Mouse (Mus musculus): ENCODE data around the gene Snx29. TPM values are rescaled to one million over a fixed set of nuclear protein-coding genes. Genes with fewer than 3 reads are reported as not detected.

The Snx29 gene
- polyA plus RNA-seq, 1 experiment from 2014 or later, result 4.0 TPM

DNA sequence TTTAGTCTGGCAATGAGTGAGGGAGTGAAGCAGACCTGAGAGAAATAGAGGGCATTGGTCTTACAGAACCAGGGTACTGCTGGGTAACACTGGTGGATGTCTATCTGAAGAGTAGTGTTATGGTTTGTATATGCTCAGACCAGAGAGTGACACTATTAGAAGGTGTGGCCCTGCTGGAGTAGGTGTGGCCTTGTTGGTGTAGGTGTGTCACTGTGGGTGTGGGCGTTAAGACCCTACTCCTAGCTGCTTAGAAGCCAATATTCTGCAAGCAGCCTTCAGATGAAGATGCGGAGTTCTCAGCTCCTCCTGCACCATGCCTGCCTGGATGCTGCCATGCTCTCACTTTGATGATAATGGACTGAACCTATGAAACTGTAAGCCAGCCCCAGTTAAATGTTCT lies 303.9 kb downstream of the Snx29 start:
- Histone ChIP-seq H3K27ac (replicated peaks) (no peak overlapping the region), H3K9ac (no peak overlapping the region), H3K27me3 (no peaks in the 10 kb centered on the region), H3K4me3 (replicated peaks) (no peak overlapping the region), H3K4me2 (0 out of 2 replicates have a peak overlapping the region, but pooled peaks have one; percentile 3), H3K4me1 (replicated peaks) (peaks cover 36% of the 10 kb centered on the region), H3K36me3 (replicated peaks) (no peaks in the 10 kb centered on the region), H3K9me3 (replicated peaks) (no peaks in the 10 kb centered on the region)
- no peak for ATAC-seq (ENCODE audit: insufficient read depth)
- WGBS (ENCODE audit: insufficient replicate concordance), result 67% methylated on average over 2 of the region's 2 CpGs

GRCm38 (mm10) chr16:11627866-11628638 lies 305.3 kb downstream of the Snx29 start:
- no peaks in the 10 kb centered on the region for H3K27me3 ChIP-seq
- WGBS (ENCODE audit: insufficient replicate concordance), result 71% methylated on average over 9 of the region's 9 CpGs
- H3K4me1 ChIP-seq (replicated peaks), result peaks cover 36% of the 10 kb centered on the region
- H3K36me3 ChIP-seq (replicated peaks), result no peaks in the 10 kb centered on the region
- ATAC-seq (ENCODE audit: insufficient read depth), result no peak
- no peaks in the 10 kb centered on the region for H3K9me3 ChIP-seq (replicated peaks)
- H3K4me2 ChIP-seq, result no peak overlapping the region
- no peak overlapping the region for H3K4me3 ChIP-seq (replicated peaks)
- H3K9ac ChIP-seq, result no peak overlapping the region
- H3K27ac ChIP-seq (replicated peaks), result no peak overlapping the region

DNA sequence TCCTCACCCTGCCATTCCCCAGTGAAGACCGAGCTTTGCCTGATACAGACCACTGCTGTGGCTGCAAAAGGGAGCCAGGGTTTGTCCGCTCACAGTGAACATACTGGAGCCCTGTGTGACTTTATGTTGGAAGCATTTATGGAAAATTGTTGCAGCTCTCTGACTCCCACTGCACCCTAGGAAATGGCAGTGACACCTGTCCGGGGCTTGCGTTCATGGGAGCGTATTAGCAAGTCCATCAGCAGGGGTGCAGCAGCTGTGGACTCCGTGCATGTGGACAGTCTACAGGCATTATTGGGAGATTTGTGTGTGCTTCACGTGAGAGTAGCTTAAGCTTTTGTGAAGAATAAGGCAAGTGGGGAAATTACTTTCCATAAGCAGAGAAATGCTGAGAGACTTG lies 307.0 kb downstream of the Snx29 start:
- H3K27me3 ChIP-seq, result no peaks in the 10 kb centered on the region
- H3K27ac ChIP-seq (replicated peaks), result no peak overlapping the region
- no peak for ATAC-seq (ENCODE audit: insufficient read depth)
- H3K4me1 ChIP-seq (replicated peaks), result peaks cover 28% of the 10 kb centered on the region
- no peaks in the 10 kb centered on the region for H3K9me3 ChIP-seq (replicated peaks)
- H3K4me3 ChIP-seq (replicated peaks), result no peak overlapping the region
- H3K36me3 ChIP-seq (replicated peaks), result no peaks in the 10 kb centered on the region
- H3K4me2 ChIP-seq, result no peak overlapping the region
- WGBS (ENCODE audit: insufficient replicate concordance), result 81% methylated on average over 7 of the region's 7 CpGs
- no peak overlapping the region for H3K9ac ChIP-seq

DNA sequence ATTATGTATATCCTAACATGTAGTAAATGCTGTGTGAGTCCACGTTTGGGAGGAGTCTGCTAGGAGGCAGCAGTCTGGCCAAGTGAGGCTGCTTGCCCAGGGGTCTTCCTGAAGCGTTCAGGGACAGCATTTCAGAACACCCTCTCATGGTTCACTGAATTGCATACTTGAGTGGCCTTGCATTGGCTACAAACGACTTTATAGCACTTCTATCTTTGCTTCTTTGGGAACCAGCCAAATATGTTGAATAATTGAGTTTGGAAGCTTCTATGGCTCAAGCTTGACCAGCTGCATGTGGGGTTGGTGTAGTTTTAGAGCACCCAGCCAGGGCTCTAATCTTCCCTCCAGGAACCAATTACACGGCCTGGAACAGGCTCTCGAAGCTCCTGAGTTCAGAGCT lies 307.8 kb downstream of the Snx29 start:
- H3K36me3 ChIP-seq (replicated peaks), result no peaks in the 10 kb centered on the region
- ATAC-seq (ENCODE audit: insufficient read depth), result no peak
- no peaks in the 10 kb centered on the region for H3K27me3 ChIP-seq
- H3K27ac ChIP-seq (replicated peaks), result no peak overlapping the region
- H3K9me3 ChIP-seq (replicated peaks), result no peaks in the 10 kb centered on the region
- H3K4me1 ChIP-seq (replicated peaks), result peaks cover 28% of the 10 kb centered on the region
- H3K4me2 ChIP-seq, result no peak overlapping the region
- no peak overlapping the region for H3K4me3 ChIP-seq (replicated peaks)
- 59% methylated on average over 5 of the region's 5 CpGs for WGBS (ENCODE audit: insufficient replicate concordance)
- H3K9ac ChIP-seq, result no peak overlapping the region

DNA sequence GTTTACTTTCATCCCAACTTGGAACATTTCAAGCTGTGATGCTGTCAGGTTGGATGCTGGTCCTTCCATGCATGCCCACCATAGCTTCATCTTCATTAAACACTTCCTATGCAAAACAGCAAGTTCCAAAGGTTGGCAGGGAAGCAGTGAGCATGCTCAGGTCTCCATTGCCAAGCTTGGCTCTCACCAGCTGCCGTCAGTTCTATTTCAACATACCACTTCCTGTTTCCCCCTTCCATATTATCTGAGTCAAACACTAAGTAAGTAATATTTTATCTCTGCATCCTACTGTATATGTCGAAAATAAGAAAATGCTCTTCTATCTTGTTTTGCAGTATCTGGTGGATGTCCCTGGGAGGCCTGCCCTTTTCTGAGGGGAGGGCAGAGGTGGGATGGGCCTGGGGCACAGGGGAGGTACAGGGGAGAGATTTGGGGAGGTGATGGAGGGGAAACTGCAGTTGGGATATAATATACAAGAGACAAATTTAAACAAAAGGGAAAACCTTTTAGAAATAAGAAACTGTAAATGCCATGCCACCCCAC lies 309.6 kb downstream of the Snx29 start:
- Histone ChIP-seq H3K9ac (no peak overlapping the region), H3K4me1 (replicated peaks) (peaks cover 18% of the 10 kb centered on the region), H3K27ac (replicated peaks) (no peak overlapping the region), H3K4me2 (no peak overlapping the region), H3K4me3 (replicated peaks) (no peak overlapping the region), H3K36me3 (replicated peaks) (no peaks in the 10 kb centered on the region), H3K9me3 (replicated peaks) (no peaks in the 10 kb centered on the region), H3K27me3 (no peaks in the 10 kb centered on the region)
- no peak for ATAC-seq (ENCODE audit: insufficient read depth)
- WGBS (ENCODE audit: insufficient replicate concordance), result 14% methylated on average over 2 of the region's 2 CpGs

- H3K27me3 ChIP-seq, result no peaks in the 10 kb centered on the region
- no peak for ATAC-seq (ENCODE audit: insufficient read depth)
- H3K36me3 ChIP-seq (replicated peaks), result no peaks in the 10 kb centered on the region
- no peak overlapping the region for H3K27ac ChIP-seq (replicated peaks)
- peaks cover 12% of the 10 kb centered on the region for H3K4me1 ChIP-seq (replicated peaks)
- H3K4me2 ChIP-seq, result no peak overlapping the region
- no peak overlapping the region for H3K4me3 ChIP-seq (replicated peaks)
- WGBS (ENCODE audit: insufficient replicate concordance), result 65% methylated on average over 7 of the region's 7 CpGs
- H3K9ac ChIP-seq, result no peak overlapping the region
- no peaks in the 10 kb centered on the region for H3K9me3 ChIP-seq (replicated peaks)
Measured at GRCm38 (mm10) chr16:11636196-11636733, 313.6 kb downstream of the Snx29 start.

- WGBS (ENCODE audit: insufficient replicate concordance), result 15% methylated on average over 3 of the region's 3 CpGs
- ATAC-seq (ENCODE audit: insufficient read depth), result no peak
- H3K9ac ChIP-seq, result no peak overlapping the region
- H3K27ac ChIP-seq (replicated peaks), result no peak overlapping the region
- no peaks in the 10 kb centered on the region for H3K36me3 ChIP-seq (replicated peaks)
- H3K9me3 ChIP-seq (replicated peaks), result no peaks in the 10 kb centered on the region
- no peak overlapping the region for H3K4me2 ChIP-seq
- H3K4me3 ChIP-seq (replicated peaks), result no peak overlapping the region
- no peaks in the 10 kb centered on the region for H3K27me3 ChIP-seq
- peaks cover 6% of the 10 kb centered on the region; the same call in 1 of the 2 replicates for H3K4me1 ChIP-seq (replicated peaks)
Measured at GRCm38 (mm10) chr16:11636902-11637301, 314.2 kb downstream of the Snx29 start.

DNA sequence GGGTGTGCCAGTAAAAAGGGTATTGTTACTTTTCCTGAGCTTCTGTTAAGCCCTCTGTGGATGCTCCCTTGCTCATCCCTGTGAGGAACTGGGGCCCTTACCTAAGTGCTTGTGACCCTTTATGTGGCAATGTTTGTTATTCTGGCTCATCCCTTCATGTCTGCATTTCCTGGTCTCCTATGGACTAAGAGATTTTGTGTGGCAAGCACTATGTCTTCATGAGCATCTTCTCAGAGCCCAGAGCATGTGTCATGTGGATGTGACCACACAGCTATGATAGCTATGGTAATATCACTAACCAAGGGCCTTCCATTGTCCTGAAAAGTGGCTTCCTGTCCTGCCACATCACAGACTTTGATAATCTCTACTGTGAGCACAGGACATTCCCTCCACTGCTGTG lies 315.1 kb downstream of the Snx29 start:
- Histone ChIP-seq H3K9ac (no peak overlapping the region), H3K9me3 (replicated peaks) (no peaks in the 10 kb centered on the region), H3K4me1 (replicated peaks) (no peaks in the 10 kb centered on the region; the same call in 1 of the 2 replicates), H3K27ac (replicated peaks) (no peak overlapping the region), H3K27me3 (no peaks in the 10 kb centered on the region), H3K4me2 (no peak overlapping the region), H3K4me3 (replicated peaks) (no peak overlapping the region), H3K36me3 (replicated peaks) (no peaks in the 10 kb centered on the region)
- no peak for ATAC-seq (ENCODE audit: insufficient read depth)

DNA sequence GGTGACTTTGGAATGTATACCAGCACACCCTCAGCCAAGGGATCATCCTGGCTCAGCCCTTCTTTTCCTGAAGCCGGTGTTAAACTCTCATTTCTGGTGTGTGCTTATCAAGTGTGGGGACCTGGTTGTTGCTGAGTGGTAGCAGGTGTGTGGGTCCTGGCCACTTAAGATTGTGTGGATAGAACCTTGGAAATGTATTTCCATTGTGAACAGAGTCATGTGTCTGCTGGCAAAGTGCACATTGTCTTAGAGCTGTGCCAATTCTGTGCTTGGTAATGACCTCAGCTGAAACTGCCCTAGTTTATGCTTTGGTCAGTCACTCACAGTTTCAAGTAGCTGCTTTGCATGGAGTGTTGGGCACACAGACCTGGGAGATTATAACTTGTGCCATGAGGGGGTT lies 316.0 kb downstream of the Snx29 start:
- Histone ChIP-seq H3K9ac (no peak overlapping the region), H3K4me1 (replicated peaks) (no peaks in the 10 kb centered on the region; the same call in 1 of the 2 replicates), H3K27ac (replicated peaks) (no peak overlapping the region), H3K4me3 (replicated peaks) (no peak overlapping the region), H3K9me3 (replicated peaks) (no peaks in the 10 kb centered on the region), H3K36me3 (replicated peaks) (no peaks in the 10 kb centered on the region), H3K27me3 (no peaks in the 10 kb centered on the region), H3K4me2 (no peak overlapping the region)
- no peak for ATAC-seq (ENCODE audit: insufficient read depth)
- 49% methylated on average over 1 of the region's 1 CpGs for WGBS (ENCODE audit: insufficient replicate concordance)

GRCm38 (mm10) chr16:11639936-11640335 lies 317.2 kb downstream of the Snx29 start:
- Histone ChIP-seq H3K27ac (replicated peaks) (no peak overlapping the region), H3K9me3 (replicated peaks) (no peaks in the 10 kb centered on the region), H3K4me2 (no peak overlapping the region), H3K4me1 (replicated peaks) (no peaks in the 10 kb centered on the region; the same call in 1 of the 2 replicates), H3K27me3 (no peaks in the 10 kb centered on the region), H3K36me3 (replicated peaks) (no peaks in the 10 kb centered on the region), H3K4me3 (replicated peaks) (no peak overlapping the region), H3K9ac (no peak overlapping the region)
- no peak for ATAC-seq (ENCODE audit: insufficient read depth)
- WGBS (ENCODE audit: insufficient replicate concordance), result 85% methylated on average over 8 of the region's 8 CpGs

- no peaks in the 10 kb centered on the region for H3K27me3 ChIP-seq
- H3K4me3 ChIP-seq (replicated peaks), result no peak overlapping the region
- no peaks in the 10 kb centered on the region for H3K36me3 ChIP-seq (replicated peaks)
- ATAC-seq (ENCODE audit: insufficient read depth), result no peak
- H3K9me3 ChIP-seq (replicated peaks), result no peaks in the 10 kb centered on the region
- no peak overlapping the region for H3K4me2 ChIP-seq
- no peak overlapping the region for H3K27ac ChIP-seq (replicated peaks)
- 66% methylated on average over 6 of the region's 6 CpGs for WGBS (ENCODE audit: insufficient replicate concordance)
- no peaks in the 10 kb centered on the region; the same call in 1 of the 2 replicates for H3K4me1 ChIP-seq (replicated peaks)
- no peak overlapping the region for H3K9ac ChIP-seq
Measured at GRCm38 (mm10) chr16:11643603-11644002, 320.9 kb downstream of the Snx29 start.

Measured in liver, embryonic 15.5 days (tissue).